Mouse (Mus musculus) neutrophil, adult 5-6 weeks (primary cell): ENCODE results near the gene Pttg1ip. TPM values are rescaled to one million over a fixed set of nuclear protein-coding genes. Genes with fewer than 3 reads are reported as not detected.

Experiments
- ATAC-seq: fragments of 151-379, 151-347 bp; 2 replicates; pipeline ENCODE4 v1.8.0; 2017; ENCODE audit warnings: mild to moderate bottlenecking, moderate TSS enrichment; ENCODE audit not compliant: insufficient number of reproducible peaks, poor library complexity, low FRiP score, severe bottlenecking; ENCODE audit errors: extremely low read depth
- total RNA-seq: library from RNA; stranded (forward); fragments of 200-1000 nt; gene quantifications from 2 replicates; pipeline ENCODE4 v1.2.3, GENCODE M21; 2017

Gene Pttg1ip
- 78.7 and 87.5 TPM in 2 replicates for total RNA-seq

DNA sequence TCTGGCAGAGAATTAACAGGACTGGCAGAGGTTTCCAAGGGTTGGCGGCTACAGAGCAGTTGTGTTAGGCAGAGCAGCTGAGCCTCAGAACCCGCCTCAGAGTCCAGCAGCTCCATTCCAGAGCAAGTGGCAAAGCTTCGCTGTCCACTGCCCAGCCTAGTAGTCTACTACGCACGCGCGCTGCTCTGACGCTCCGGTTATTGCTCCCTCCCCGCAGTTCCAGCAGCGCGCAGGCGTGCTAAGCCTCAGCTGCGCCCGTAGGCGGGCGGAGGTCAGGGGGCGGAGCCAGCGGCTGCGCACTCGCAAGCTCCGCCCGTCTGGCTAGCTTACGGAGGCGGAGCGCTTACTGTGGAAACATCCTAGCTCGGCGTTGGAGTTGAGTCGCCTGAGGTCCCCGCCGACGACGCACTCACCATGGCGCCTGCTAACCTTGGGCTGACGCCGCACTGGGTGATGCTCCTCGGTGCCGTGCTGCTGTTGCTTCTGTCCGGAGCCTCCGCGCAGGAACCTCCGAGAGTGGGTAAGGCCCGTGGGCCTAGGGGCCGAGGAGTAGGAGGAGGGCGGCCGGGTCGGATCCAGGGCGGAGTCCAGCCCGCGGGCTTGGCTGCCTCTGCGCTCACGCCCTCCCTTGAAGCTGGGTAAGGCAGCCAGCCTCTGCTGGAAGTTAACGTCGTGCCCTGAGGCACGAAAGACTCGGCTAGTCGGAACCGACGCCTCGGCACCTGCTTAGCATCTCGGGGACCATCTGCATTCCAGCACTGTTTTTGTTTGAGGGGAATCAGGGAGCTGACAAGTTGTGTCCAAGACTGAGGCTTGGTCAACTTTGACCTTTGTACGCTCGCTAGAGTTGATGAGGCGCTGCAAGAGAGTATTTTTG is at the start of gene Pttg1ip:
Pttg1ip (plus strand) TSS at position 313 of the 877 bp plus-strand sequence.
- ATAC-seq: peak; percentile 93

DNA sequence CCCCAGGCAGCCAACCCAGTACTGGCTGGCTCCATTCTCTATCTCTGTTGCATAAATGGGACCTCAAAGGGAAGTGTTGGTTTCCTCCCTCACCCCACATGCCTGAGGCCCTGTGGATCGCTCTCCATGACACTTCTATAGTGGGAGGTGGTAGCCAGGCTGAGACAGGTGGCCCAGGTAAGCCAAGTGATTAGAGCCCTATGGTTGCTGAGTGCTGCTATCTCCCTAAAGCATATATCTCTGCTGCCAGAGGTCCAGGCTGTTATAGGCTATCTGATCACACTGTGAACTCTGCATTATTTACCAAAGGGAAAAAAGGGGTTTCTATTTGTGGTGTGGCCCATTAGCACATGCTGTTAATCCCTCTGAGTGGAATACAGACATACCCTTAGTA is 49.5 kb upstream of the Pttg1ip start:
- ATAC-seq: no peak

DNA sequence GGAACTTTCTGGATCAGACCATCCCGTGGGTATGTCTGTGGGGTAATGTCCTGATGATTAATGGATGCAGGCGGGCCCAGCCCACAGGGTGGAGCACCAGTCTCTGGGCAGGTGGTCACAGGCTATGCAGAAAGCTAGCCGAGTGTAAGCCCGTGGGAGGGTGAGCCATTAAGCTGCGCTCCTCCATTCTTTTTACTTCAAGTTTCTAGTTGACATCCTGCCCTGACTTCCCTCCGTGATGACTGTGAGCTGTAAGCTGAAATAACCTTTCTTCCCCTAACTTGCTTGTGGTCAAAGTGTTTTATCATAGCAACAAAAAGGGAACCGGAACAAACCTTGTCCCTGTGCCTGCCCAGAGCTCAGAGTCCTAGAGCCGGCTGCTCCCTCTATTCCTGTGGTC is 44.8 kb upstream of the Pttg1ip start:
- ATAC-seq: peak; percentile 70

DNA sequence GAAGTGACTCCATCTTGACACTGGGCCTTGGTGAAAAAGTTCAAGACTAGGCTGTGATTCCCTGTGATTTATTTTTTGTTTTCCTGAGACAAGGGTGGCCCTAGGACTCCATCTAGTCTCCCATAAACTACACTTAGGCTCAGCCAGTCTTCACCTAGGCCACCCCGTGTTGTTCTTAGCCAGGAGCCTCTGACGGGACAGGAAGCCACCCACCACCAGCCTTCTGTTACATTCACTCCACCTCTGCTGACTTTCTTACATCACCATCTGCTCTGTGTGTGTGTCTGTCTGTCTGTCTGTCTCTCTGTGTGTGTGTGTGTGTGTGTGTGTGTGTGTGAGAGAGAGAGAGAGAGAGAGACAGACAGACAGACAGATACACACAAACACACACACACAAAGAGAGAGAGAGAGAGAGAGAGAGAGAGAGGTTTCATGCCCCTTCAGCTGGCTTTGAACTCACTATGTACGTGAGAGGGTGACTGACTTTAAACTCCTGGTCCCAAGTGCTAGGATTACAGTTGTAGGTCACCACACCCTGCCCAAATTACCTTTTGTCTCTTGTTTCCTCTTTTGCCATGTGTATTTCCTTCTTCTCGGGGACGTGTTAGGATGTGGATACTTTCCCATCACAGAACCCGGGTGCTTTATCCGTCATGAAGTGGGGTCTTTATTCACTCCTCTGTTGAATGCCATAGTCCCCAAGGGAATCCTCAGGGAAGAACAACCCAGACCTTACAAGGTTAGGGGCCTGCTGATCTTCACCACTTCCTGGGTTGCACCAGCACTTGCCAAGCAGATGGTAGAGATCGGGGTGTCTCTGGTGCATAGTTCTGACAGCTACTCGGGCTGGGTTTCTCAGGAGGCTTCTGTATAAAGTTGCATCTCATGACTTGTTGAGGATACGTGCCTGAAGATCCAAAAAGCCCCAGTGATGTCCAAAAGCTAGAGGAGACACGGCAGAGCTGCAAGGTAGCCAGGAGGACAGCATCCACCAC is 44.0 kb upstream of the Pttg1ip start:
- ATAC-seq: no peak

DNA sequence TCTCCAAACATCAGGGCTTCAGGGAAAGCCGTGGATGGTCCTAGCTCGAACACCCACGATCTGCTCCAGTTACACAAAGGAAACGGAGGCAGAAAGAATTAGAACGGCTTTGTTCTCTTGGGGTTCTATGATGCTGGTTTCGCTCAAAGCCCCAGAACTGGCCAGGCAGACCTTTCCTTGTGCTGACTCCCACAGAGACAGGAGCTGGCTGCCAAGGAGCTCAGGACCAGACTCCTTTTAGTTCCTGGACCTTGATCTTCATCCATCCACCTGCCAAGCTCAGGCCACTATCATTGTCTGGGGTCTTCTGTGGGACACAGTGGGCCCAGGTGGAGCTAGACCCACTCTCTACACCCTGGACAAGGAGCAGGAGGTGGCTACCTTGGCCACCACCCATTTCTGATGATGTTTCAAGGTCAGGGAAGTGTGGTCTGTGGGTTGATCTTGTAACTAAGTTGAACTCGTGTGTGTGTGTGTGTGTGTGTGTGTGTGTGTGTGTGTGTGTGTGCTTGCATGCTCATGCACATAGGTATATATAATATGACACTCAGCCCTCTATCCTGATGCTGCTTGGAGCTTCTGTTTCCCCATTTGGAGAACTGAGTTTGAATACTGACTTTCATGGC is 42.1 kb upstream of the Pttg1ip start:
- ATAC-seq: no peak

DNA sequence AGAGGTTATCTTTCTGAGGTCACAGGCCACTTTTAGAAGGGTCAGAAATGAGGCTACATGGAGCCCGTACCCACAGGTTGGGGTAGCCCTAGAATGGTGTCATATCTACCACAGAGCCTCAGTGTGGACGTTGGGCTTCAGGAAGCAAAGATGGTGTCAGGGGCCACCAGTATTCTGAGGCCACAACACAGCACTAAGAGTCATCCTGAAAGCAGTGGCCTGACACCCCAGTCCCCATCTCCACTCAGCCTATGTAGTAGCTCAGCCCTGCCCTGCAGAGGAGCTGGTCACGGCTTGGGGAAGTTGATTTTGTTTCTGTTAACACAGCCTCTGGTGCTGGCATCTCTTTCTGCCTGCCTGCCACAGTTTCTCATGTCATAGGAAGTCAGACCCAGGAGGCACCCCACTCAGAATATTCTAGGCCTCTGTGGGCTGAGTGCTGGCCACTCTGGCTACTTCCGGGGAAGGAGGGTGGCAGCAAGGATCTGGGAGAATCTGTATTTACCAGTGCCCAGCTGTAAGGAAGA is 40.9 kb upstream of the Pttg1ip start:
- peak; percentile 4; the same call in 1 of the 2 replicates for ATAC-seq

DNA sequence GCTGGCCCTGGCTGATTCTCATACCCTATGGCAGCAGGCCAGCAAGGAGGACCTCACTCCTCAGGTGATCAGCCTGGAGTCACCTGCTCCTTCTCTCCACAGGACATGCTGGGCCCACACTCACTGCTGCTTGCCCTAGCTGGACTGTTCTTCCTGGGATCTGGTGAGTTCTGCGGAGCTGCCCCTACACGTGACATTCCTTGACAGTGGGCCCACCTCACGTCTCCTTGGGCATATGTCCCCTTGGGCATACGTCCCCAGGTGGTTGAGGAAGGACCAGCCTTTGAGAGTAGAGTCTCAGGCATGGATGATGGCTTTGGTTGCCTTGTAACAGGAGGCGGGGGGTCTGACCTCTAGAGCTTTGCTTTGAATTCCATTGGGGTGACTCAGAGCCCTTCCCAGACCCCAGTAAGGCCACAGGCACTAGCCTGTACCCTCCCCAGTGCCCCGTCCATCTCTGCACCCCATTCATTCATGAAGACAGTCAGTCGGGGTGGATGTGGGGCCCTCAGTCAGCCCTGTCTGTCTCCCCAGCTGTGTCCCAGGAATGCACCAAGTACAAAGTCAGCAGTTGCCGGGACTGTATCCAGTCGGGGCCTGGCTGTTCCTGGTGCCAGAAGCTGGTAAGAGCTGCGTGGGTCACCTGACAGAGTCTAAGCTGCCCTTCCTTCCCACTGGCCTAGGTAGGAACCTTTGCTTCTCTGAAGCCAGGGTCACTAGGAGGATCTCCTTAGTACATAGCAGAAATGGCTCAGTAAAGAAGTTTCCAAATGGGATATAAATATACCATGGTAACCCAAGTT is 39.5 kb upstream of the Pttg1ip start:
- no peak for ATAC-seq

DNA sequence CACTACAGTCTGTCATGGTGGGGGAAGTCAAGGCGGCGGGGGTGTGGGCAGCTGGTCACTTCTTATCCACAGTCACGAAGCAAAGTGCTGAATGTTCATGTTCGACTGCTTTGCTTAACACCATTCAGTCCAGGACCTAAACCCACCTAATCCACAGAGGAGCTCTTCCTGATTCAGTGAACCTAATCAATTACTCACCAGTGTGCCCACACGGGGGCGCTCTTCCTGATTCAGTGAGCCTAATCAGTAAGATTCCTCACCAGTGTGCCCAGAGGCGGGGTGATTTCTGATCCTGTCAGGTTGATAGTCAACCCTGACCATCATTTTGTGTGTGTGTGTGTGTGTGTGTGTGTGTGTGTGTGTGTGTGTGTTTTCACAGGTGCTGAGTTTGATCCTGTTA is 38.3 kb upstream of the Pttg1ip start:
- ATAC-seq: peak; percentile 31; the same call in 1 of the 2 replicates

DNA sequence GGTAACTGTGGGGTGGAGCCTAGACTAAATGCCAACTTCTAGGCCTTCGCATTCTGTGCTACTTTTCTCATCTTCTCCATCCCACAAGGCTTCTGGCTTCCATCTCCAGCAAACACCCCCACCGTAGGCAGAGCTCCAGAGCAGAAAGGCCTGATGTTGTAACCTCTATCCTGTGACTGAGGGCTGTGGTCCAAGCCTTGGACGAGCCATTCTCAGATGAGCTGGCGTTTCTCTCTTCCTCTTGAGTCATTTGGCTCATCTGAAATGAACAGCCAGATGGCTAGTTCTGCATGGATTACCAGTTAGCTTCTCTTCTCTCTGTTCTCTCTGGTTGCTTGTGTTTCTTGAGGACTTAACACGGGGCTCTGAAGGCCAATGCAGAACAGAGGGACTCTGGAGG is 36.6 kb upstream of the Pttg1ip start:
- ATAC-seq: peak; percentile 50

DNA sequence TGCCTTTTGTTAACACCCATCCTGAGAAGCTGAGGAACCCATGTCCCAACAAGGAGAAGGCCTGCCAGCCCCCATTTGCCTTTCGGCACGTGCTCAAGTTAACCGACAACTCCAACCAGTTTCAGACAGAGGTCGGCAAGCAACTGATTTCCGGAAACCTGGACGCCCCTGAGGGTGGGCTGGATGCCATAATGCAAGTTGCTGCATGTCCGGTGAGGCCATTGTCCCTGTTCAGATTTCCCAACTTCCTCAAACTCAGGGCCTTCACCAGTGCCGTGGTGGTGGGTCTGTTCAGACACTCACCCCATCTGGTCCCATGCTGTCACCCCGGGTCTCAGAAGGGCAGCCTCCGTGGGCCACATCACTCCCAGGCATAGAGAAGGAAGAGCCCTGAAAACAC is 32.9 kb upstream of the Pttg1ip start:
- ATAC-seq: no peak

DNA sequence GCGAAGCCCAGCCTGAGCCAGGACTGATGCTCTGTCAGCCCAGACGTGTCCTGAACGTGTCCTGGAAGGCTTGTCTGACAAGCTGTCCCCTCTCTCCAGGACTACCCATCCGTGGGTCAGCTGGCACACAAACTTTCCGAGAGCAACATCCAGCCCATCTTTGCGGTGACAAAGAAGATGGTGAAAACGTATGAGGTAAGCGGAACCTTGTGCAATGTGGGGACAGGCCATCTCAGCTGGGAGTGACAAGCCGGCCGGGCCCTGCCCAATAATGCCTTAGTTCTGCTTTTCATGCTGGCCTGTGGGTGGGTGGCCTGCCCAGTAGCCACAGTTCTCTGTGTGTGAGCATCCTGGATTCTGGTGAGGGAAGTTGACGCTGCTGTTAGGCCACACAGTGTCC is 30.6 kb upstream of the Pttg1ip start:
- ATAC-seq: peak; percentile 93

DNA sequence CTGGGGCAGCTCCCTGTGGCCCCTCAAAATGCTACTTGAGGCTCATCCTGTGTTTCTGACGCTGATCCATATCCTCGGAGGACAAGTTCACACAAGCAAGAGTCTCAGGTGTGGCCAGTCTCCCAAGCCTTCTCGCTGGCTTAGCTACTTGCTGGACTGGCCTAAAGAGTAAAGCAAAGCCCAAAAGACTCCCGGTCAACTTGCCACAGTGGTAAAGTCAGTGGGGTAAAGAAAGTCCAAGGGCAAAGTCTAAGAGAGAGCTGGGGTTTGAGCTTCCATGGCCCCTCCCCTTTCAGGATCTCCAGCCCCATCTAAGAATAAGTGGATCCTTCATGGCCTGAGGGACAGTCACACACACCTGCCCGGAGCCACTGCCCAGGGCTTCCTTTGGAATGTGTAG is 29.4 kb upstream of the Pttg1ip start:
- ATAC-seq: no peak

DNA sequence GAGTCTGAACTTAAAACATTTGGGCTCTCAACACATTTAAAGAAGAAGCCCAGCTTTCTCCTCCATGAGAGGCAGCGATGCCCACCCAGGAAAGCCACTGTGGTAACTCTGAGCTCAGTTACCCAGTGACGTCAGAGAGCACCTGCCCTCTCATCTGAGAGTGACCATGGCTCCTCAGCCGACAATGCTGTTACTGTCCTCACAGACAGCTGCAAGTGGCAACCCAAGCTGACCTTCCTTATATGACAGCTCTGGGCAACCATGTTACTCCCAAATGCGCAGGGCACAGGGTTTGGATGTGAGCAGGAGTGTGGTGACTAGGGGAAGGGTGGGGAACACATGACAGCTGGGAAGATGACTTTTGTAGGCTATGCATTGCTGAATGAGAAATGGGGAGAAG is 28.2 kb upstream of the Pttg1ip start:
- no peak for ATAC-seq

DNA sequence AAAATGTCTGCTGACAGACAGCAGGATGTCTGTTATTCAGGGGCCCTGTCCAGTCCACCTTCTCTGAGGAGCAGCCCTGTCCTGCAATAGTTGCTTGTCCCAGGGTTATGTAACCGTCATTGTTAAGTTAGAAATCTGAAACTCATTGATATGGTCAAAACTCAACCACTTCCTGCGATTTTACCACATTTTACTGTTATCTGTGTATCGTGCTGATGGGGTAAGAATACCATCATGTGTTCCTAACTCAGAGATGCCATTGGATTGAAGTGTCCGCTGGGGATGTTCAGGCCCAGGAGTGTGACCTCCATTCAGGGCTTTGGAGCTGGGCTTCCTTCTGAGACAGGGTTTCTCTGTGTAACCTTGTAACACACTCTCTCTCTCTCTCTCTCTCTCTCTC is 26.6 kb upstream of the Pttg1ip start:
- no peak for ATAC-seq

DNA sequence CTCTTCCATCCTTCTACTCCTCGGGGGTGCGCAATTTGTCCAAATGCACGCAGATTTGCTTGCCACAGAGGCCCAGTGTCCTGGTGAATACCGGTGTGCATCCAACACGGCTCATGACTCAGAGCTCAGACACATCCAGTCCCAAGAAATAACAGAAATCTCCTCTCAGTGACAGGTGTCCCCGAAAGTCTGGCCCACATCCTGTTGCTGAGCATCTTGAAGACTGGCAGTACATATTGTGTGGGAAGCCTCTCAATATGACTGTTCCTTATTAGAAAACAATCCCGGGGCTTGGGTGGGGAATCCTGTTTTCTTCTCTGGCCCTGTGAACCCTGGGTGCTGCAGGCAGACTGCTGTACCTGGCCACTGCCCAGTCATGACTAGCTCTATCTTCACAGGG is 24.9 kb upstream of the Pttg1ip start:
- no peak for ATAC-seq

DNA sequence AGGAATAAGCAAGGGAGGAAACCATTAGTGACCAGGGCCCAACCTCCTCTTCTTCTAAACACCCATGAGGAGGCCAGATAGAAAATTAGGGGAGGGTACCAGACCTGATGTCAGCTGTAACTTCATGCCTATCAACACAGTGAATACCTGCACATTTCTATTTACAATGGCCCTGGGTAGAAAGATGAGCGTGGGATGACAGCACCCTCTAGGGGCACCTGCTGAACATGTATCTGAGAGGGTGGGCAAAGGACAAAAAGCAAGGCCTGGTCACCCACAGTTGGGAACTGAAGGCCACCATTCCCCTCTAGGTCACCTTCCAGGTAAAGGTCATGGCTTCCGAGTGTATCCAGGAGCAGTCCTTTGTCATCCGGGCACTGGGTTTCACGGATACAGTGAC is 23.9 kb upstream of the Pttg1ip start:
- ATAC-seq: no peak

DNA sequence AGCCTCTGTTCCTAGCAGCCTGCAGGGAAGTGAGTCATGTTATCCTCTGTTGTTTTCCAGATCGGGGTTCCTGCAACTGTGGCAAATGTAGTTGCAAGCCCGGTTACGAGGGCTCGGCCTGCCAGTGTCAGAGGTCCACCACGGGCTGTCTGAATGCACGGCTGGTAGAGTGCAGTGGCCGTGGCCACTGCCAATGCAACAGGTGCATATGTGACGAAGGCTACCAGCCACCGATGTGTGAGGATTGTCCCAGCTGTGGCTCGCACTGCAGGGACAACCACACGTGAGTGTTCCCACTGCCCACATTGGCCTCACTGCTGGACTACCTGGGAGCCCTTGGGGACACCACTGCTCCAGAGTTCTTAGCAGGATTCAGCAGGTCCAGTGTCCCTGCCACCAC is 21.4 kb upstream of the Pttg1ip start:
- no peak for ATAC-seq

DNA sequence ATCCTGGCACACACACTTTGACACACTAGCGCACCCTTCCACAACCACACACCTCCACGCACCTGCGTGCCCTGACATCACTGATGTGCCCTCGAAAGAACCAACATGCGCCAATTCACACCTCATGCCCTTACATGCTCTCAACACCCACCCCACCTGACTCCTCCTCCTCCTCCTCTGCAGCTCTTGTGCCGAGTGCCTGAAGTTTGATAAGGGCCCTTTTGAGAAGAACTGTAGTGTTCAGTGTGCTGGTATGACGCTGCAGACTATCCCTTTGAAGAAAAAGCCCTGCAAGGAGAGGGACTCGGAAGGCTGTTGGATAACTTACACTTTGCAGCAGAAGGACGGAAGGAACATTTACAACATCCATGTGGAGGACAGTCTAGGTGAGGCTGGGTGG is 20.7 kb upstream of the Pttg1ip start:
- no peak for ATAC-seq
